Mouse (Mus musculus): Measurements from ENCODE around the gene Ranbp9. TPM values are rescaled to one million over a fixed set of nuclear protein-coding genes. Genes with fewer than 3 reads are reported as not detected.
"Not testable (repeated sequence)": the region's sequence is repeated elsewhere in the genome, so short reads cannot be mapped to it uniquely, and the experiment has no call there.

Gene Ranbp9
- total RNA-seq, 2 experiments from 2014 or later: 57.4 to 73.0 TPM

GRCm38 (mm10) chr13:43497769-43498168 lies 16.7 kb upstream of the Ranbp9 start:
- no peak for DNase-seq (ENCODE audit: low spot score in 2 of 2)

- no peak for DNase-seq (ENCODE audit: low spot score in 2 of 2)
Measured at GRCm38 (mm10) chr13:43496660-43497059, 15.6 kb upstream of the Ranbp9 start.

GRCm38 (mm10) chr13:43495645-43496044 lies 14.6 kb upstream of the Ranbp9 start:
- DNase-seq (ENCODE audit: low spot score in 2 of 2): no peak

- DNase-seq (ENCODE audit: low spot score in 2 of 2): no peak
Measured at GRCm38 (mm10) chr13:43493725-43494124, 12.6 kb upstream of the Ranbp9 start.

- no peak for DNase-seq (ENCODE audit: low spot score in 2 of 2)
Measured at GRCm38 (mm10) chr13:43493058-43493481, 12.0 kb upstream of the Ranbp9 start.

- DNase-seq (ENCODE audit: low spot score in 2 of 2): no peak
Measured at GRCm38 (mm10) chr13:43486501-43487213, 5.6 kb upstream of the Ranbp9 start.

- no peak for DNase-seq (ENCODE audit: low spot score in 2 of 2)
Measured at GRCm38 (mm10) chr13:43485278-43485976, 4.3 kb upstream of the Ranbp9 start.

- no peak for DNase-seq (ENCODE audit: low spot score in 2 of 2)
Measured at GRCm38 (mm10) chr13:43482782-43483181, 1.7 kb upstream of the Ranbp9 start.

GRCm38 (mm10) chr13:43481859-43482245 lies 770 bp upstream of the Ranbp9 start:
- DNase-seq (ENCODE audit: low spot score in 2 of 2): no peak

- DNase-seq (ENCODE audit: low spot score in 2 of 2): no peak
Measured at GRCm38 (mm10) chr13:43480595-43480956, 506 bp downstream of the Ranbp9 start.

- peak; percentile 46 to 47 for DNase-seq (ENCODE audit: low spot score in 2 of 2)
Measured at GRCm38 (mm10) chr13:43479767-43480571, 1.1 kb downstream of the Ranbp9 start.

- no peak for DNase-seq (ENCODE audit: low spot score in 2 of 2)
Measured at GRCm38 (mm10) chr13:43479024-43479705, 1.9 kb downstream of the Ranbp9 start.

GRCm38 (mm10) chr13:43478586-43478985 lies 2.5 kb downstream of the Ranbp9 start:
- peak in 1 of 2 experiments; percentile 33 for DNase-seq (ENCODE audit: low spot score in 2 of 2)

- DNase-seq (ENCODE audit: low spot score in 2 of 2): no peak
Measured at GRCm38 (mm10) chr13:43477098-43477697, 3.9 kb downstream of the Ranbp9 start.

- DNase-seq (ENCODE audit: low spot score in 2 of 2): no peak
Measured at GRCm38 (mm10) chr13:43476226-43476625, 4.9 kb downstream of the Ranbp9 start.

- DNase-seq (ENCODE audit: low spot score in 2 of 2): no peak
Measured at GRCm38 (mm10) chr13:43474722-43475121, 6.4 kb downstream of the Ranbp9 start.

- not testable (repeated sequence) for DNase-seq (ENCODE audit: low spot score in 2 of 2)
Measured at GRCm38 (mm10) chr13:43471861-43472260, 9.2 kb downstream of the Ranbp9 start.

GRCm38 (mm10) chr13:43469607-43470006 lies 11.5 kb downstream of the Ranbp9 start:
- no peak for DNase-seq (ENCODE audit: low spot score in 2 of 2)

- no peak for DNase-seq (ENCODE audit: low spot score in 2 of 2)
Measured at GRCm38 (mm10) chr13:43464605-43465004, 16.5 kb downstream of the Ranbp9 start.

GRCm38 (mm10) chr13:43457161-43457560 lies 23.9 kb downstream of the Ranbp9 start:
- DNase-seq (ENCODE audit: low spot score in 2 of 2): no peak

GRCm38 (mm10) chr13:43454431-43454830 lies 26.7 kb downstream of the Ranbp9 start:
- no peak for DNase-seq (ENCODE audit: low spot score in 2 of 2)

Data from adrenal gland, adult 18-20 months (tissue).